Mouse (Mus musculus): ENCODE data around the gene Enpp4. TPM values are rescaled to one million over a fixed set of nuclear protein-coding genes. Genes with fewer than 3 reads are reported as not detected.
A peak's percentile ranks its signal among the peaks of the same experiment; 100 is the strongest.

Enpp4 gene
- polyA plus RNA-seq, 1 experiment, result 2.9 TPM

GRCm38 (mm10) chr17:44136018-44136417, 30.4 kb upstream of the Enpp4 start:
- peak overlapping the region; percentile 27 for H3K4me2 ChIP-seq (ENCODE audit: low read depth)
- no peaks in the 10 kb centered on the region for H3K27me3 ChIP-seq (ENCODE audit: control insufficient read depth, insufficient read depth, insufficient read length)
- H3ac ChIP-seq (ENCODE audit: control insufficient read depth, insufficient read length), result no peak overlapping the region
- no peaks in the 10 kb centered on the region for H3K79me2 ChIP-seq (ENCODE audit: control insufficient read depth, insufficient read depth)
- no peaks in the 10 kb centered on the region for H3K36me3 ChIP-seq (ENCODE audit: control insufficient read depth, insufficient read depth)
- no peak for TF ChIP-seq CEBPB (IDR thresholded peaks at IDR 0.05; ENCODE audit: insufficient read depth, poor library complexity, severe bottlenecking)
- TF ChIP-seq TCF3 (IDR thresholded peaks at IDR 0.05; ENCODE audit: insufficient read length, low read depth), result no peak
- H3K4me3 ChIP-seq, result no peak overlapping the region

- Histone ChIP-seq H3K4me2 (ENCODE audit: low read depth) (no peak overlapping the region), H3K36me3 (ENCODE audit: control insufficient read depth, insufficient read depth) (no peaks in the 10 kb centered on the region), H3ac (ENCODE audit: control insufficient read depth, insufficient read length) (no peak overlapping the region), H3K4me3 (no peak overlapping the region), H3K79me2 (ENCODE audit: control insufficient read depth, insufficient read depth) (no peaks in the 10 kb centered on the region), H3K27me3 (ENCODE audit: control insufficient read depth, insufficient read depth, insufficient read length) (no peaks in the 10 kb centered on the region)
- TF ChIP-seq POLR2A (IDR thresholded peaks at IDR 0.05; ENCODE audit: insufficient read length, low read depth), result no peak
- TF ChIP-seq USF1 (IDR thresholded peaks at IDR 0.05; ENCODE audit: low read depth), result no peak
- TF ChIP-seq TCF3 (IDR thresholded peaks at IDR 0.05; ENCODE audit: insufficient read length, low read depth), result no peak
- no peak for TF ChIP-seq MYOD1 (IDR thresholded peaks at IDR 0.05; ENCODE audit: control insufficient read depth in 1 of 3, insufficient read length in 2 of 3, low read depth in 2 of 3)
- no peak for TF ChIP-seq CEBPB (IDR thresholded peaks at IDR 0.05; ENCODE audit: insufficient read depth, poor library complexity, severe bottlenecking)
- TF ChIP-seq REST (IDR thresholded peaks at IDR 0.05; ENCODE audit: insufficient read depth, insufficient read length), result no peak
- TF ChIP-seq E2F4 (IDR thresholded peaks at IDR 0.05; ENCODE audit: insufficient read depth), result no peak
- TF ChIP-seq MAX (IDR thresholded peaks at IDR 0.05; ENCODE audit: low read depth), result no peak
- TF ChIP-seq POLR2AphosphoS2 (IDR thresholded peaks at IDR 0.05; ENCODE audit: insufficient read length, low read depth), result no peak
- no peak for TF ChIP-seq MYOG (IDR thresholded peaks at IDR 0.05; ENCODE audit: control insufficient read depth in 1 of 3, insufficient read depth in 1 of 3, insufficient read length in 2 of 3, low read depth in 2 of 3)
- TF ChIP-seq TCF12 (IDR thresholded peaks at IDR 0.05; ENCODE audit: insufficient read depth, poor library complexity, severe bottlenecking), result no peak
- no peak for TF ChIP-seq SRF (IDR thresholded peaks at IDR 0.05; ENCODE audit: control insufficient read depth, insufficient read length, low read depth)
These were observed 28.9 kb upstream of the Enpp4 start for GRCm38 (mm10) chr17:44134545-44134944.

- H3K27me3 ChIP-seq (ENCODE audit: control insufficient read depth, insufficient read depth, insufficient read length), result no peaks in the 10 kb centered on the region
- H3K79me2 ChIP-seq (ENCODE audit: control insufficient read depth, insufficient read depth), result no peaks in the 10 kb centered on the region
- H3K36me3 ChIP-seq (ENCODE audit: control insufficient read depth, insufficient read depth), result no peaks in the 10 kb centered on the region
- no peak overlapping the region for H3K4me3 ChIP-seq
- TF ChIP-seq TCF12 (IDR thresholded peaks at IDR 0.05; ENCODE audit: insufficient read depth, poor library complexity, severe bottlenecking) (no peak), MYOG (IDR thresholded peaks at IDR 0.05; ENCODE audit: control insufficient read depth in 1 of 3, insufficient read depth in 1 of 3, insufficient read length in 2 of 3, low read depth in 2 of 3) (no peak), SRF (IDR thresholded peaks at IDR 0.05; ENCODE audit: control insufficient read depth, insufficient read length, low read depth) (no peak), USF1 (IDR thresholded peaks at IDR 0.05; ENCODE audit: low read depth) (no peak), MYOD1 (IDR thresholded peaks at IDR 0.05; ENCODE audit: control insufficient read depth in 1 of 3, insufficient read length in 2 of 3, low read depth in 2 of 3) (no peak)
- no peak overlapping the region for H3K4me2 ChIP-seq (ENCODE audit: low read depth)
- H3ac ChIP-seq (ENCODE audit: control insufficient read depth, insufficient read length), result no peak overlapping the region
These were observed 28.5 kb upstream of the Enpp4 start for GRCm38 (mm10) chr17:44134106-44134505.

- Histone ChIP-seq H3K27me3 (ENCODE audit: control insufficient read depth, insufficient read depth, insufficient read length) (no peaks in the 10 kb centered on the region), H3K4me3 (no peak overlapping the region), H3K4me2 (ENCODE audit: low read depth) (no peak overlapping the region), H3K79me2 (ENCODE audit: control insufficient read depth, insufficient read depth) (no peaks in the 10 kb centered on the region), H3K36me3 (ENCODE audit: control insufficient read depth, insufficient read depth) (no peaks in the 10 kb centered on the region), H3ac (ENCODE audit: control insufficient read depth, insufficient read length) (no peak overlapping the region)
- TF ChIP-seq TCF12 (IDR thresholded peaks at IDR 0.05; ENCODE audit: insufficient read depth, poor library complexity, severe bottlenecking), result no peak
- TF ChIP-seq CEBPB (IDR thresholded peaks at IDR 0.05; ENCODE audit: insufficient read depth, poor library complexity, severe bottlenecking), result no peak
- no peak for TF ChIP-seq E2F4 (IDR thresholded peaks at IDR 0.05; ENCODE audit: insufficient read depth)
- TF ChIP-seq MYOD1 (IDR thresholded peaks at IDR 0.05; ENCODE audit: control insufficient read depth in 1 of 3, insufficient read length in 2 of 3, low read depth in 2 of 3), result no peak
- no peak for TF ChIP-seq POLR2AphosphoS2 (IDR thresholded peaks at IDR 0.05; ENCODE audit: insufficient read length, low read depth)
- no peak for TF ChIP-seq TCF3 (IDR thresholded peaks at IDR 0.05; ENCODE audit: insufficient read length, low read depth)
- no peak for TF ChIP-seq REST (IDR thresholded peaks at IDR 0.05; ENCODE audit: insufficient read depth, insufficient read length)
- no peak for TF ChIP-seq MAX (IDR thresholded peaks at IDR 0.05; ENCODE audit: low read depth)
These were observed 24.8 kb upstream of the Enpp4 start for GRCm38 (mm10) chr17:44130429-44130828.

GRCm38 (mm10) chr17:44129092-44129750, 23.6 kb upstream of the Enpp4 start:
- Histone ChIP-seq H3K27me3 (ENCODE audit: control insufficient read depth, insufficient read depth, insufficient read length) (no peaks in the 10 kb centered on the region), H3K36me3 (ENCODE audit: control insufficient read depth, insufficient read depth) (no peaks in the 10 kb centered on the region), H3K4me3 (no peak overlapping the region), H3ac (ENCODE audit: control insufficient read depth, insufficient read length) (no peak overlapping the region), H3K4me2 (ENCODE audit: low read depth) (no peak overlapping the region), H3K79me2 (ENCODE audit: control insufficient read depth, insufficient read depth) (no peaks in the 10 kb centered on the region)
- TF ChIP-seq MAX (IDR thresholded peaks at IDR 0.05; ENCODE audit: low read depth), result no peak
- TF ChIP-seq POLR2A (IDR thresholded peaks at IDR 0.05; ENCODE audit: insufficient read length, low read depth), result no peak
- no peak for TF ChIP-seq CEBPB (IDR thresholded peaks at IDR 0.05; ENCODE audit: insufficient read depth, poor library complexity, severe bottlenecking)
- TF ChIP-seq MYOD1 (IDR thresholded peaks at IDR 0.05; ENCODE audit: control insufficient read depth in 1 of 3, insufficient read length in 2 of 3, low read depth in 2 of 3), result no peak
- no peak for TF ChIP-seq TCF3 (IDR thresholded peaks at IDR 0.05; ENCODE audit: insufficient read length, low read depth)
- no peak for TF ChIP-seq TCF12 (IDR thresholded peaks at IDR 0.05; ENCODE audit: insufficient read depth, poor library complexity, severe bottlenecking)
- no peak for TF ChIP-seq E2F4 (IDR thresholded peaks at IDR 0.05; ENCODE audit: insufficient read depth)
- TF ChIP-seq SRF (IDR thresholded peaks at IDR 0.05; ENCODE audit: control insufficient read depth, insufficient read length, low read depth), result no peak
- no peak for TF ChIP-seq REST (IDR thresholded peaks at IDR 0.05; ENCODE audit: insufficient read depth, insufficient read length)
- TF ChIP-seq MYOG (IDR thresholded peaks at IDR 0.05; ENCODE audit: control insufficient read depth in 1 of 3, insufficient read depth in 1 of 3, insufficient read length in 2 of 3, low read depth in 2 of 3), result no peak
- no peak for TF ChIP-seq POLR2AphosphoS2 (IDR thresholded peaks at IDR 0.05; ENCODE audit: insufficient read length, low read depth)
- no peak for TF ChIP-seq USF1 (IDR thresholded peaks at IDR 0.05; ENCODE audit: low read depth)
